Mouse (Mus musculus) c-Kit-positive CD71-negative TER-119-negative erythroid progenitor cells, embryonic 14.5 days (primary cell): Measurements from ENCODE around the gene Mef2c.

Experiments
- DNase-seq: peaks from one replicate; pipeline ENCODE4 v3.0.0-alpha.2; 2013; ENCODE audit warnings: low read depth

Mef2c gene

DNA sequence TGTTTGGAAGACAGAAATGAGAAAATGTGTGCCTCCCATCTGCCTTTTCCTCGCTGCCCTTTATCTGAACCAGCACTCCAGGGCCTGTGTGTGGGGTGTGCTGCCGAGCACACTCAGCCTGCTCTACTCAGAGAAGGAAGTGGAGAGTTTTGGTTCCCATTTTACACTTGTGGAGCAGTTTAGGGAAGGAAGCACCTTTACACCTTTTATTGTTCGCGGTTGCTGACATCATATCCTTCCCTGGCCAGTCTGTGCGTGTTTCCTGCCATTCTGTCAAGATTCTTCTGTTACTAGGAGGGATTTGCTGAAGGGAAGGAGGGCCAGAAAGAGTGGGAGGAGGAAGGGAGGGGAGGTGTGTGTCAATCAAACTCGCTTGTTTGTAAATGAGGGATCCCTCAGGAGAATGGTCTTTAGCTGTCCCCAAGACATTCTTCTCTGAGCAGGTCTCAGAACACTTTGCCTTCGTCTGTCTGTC, 68.2 kb downstream of the Mef2c start:
- peak; percentile 76 for DNase-seq

DNA sequence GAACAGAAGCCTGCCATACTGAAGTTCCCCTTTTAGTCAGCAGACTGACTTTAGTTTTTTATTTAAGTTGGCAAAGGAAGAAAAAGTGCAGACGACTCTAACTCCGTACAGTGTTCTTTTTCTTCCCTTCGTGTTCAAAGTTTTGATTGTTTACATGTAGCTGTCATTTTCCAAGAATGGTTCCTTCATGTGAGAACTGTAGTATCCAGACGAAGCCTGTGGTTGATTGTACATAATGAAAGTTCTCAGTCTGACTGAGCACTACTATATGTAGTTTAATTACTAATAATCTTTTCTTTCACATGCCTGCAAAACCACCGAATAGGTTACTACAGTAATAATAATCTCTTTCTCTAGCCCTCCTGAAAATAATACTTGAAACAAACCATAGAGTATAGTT, 68.6 kb downstream of the Mef2c start:
- no peak for DNase-seq

DNA sequence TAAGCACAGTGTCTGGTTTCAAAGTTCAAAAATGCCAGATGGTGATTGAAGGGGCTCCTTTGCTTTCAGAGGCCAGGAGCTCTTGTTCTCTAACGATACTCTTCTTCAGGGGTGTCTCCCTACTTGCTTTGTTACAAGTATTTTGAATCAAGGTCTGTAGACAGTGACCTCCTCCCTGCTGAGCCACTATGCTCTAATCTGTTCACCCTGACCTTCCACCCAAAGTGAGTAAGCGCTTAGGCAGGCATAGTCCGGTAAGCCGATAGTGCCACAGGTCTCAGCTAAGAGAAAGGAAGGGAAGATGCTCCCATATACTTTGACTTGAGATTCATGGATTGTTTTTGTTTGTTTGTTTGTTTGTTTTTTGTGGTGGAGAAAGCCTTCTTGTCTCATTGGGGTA, 69.5 kb downstream of the Mef2c start:
- DNase-seq = no peak

DNA sequence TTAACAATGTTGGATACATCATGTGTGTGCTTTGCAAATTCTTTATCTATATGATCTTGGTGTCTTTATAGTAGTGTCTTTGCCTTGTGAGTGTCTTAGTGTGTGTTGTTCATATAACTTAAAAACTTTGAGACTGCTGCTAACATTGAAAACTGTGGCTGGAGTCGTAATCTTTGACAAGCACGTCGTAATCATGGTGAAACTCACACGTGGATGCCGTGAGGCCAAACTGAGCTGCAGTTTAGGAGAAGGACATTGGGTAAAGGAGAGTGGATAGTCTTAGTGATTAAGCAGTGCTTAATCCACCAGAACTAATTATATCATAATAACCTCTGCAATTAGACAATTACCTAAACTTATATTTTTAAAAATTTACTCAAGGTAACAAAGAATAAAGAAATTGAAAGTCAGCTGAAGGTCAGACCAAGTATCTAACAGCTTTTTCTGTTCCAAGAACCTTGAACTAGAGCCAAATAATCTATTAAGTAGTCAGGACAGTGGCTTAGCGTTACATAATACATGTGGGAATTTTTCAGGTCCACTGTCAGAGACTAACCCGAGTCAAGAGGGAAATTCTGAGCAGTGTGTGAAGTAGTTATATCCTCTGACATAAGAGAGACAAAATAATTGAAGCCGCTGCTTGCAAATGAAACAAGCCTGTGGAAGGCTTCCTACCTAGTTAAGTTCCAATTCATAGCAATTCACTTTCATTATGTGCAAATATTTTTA, 70.2 kb downstream of the Mef2c start:
- DNase-seq = no peak

DNA sequence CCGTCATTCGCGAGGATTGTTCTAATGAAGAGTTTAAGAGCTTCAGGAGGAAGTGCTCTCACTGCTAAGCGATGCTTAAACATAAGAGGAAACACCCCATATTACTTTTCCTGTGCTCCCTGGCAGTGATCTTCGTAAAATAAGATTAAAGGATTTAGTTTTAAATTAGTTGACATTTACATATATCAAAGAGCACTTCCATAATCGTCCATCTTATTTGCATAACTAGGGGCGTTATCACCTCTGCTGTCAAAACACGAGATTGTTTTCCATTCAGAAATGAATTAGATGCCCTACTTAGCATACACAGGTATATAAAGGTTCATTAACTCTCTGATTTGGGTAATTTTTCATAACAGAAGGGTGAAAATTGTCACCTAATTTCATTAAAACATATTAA, 71.0 kb downstream of the Mef2c start:
- DNase-seq = no peak

DNA sequence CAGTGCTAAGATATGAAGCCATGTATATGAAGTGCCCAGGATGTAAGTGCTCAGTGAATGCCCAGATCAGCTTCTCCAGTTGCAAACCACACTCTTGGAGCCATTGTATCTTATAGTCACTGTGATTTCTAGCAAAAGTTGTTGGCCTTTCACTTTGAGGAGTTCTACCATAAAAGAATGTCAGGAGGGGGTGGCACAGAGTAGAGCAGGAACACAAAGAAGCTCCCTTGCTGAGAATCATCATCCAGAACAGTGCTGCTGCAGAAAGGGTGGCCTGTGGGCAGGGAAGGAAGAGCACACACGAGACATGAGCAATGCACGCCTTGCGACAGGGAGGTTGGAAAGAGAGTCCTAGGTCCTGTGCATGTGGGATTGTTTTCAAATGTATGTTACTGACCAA, 75.6 kb downstream of the Mef2c start:
- no peak for DNase-seq

DNA sequence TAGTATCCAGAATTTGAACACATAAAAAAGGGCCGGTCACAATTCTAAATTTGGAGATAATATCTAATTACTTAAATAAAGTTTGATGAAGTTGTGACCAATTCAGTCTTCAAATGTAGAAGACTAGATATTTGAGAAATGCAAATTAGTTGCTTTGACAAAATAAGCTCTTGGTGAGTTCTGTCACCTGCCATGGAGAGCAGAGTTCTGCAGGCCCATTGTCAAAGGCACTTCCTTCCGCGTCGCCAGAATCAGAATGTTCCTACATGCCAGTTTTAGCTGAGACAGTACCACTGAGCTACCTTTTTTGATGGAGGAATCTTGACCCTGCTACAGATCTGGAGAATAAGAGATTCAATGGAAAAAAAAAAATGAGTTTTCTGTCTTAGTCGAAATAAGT, 77.0 kb downstream of the Mef2c start:
- no peak for DNase-seq

DNA sequence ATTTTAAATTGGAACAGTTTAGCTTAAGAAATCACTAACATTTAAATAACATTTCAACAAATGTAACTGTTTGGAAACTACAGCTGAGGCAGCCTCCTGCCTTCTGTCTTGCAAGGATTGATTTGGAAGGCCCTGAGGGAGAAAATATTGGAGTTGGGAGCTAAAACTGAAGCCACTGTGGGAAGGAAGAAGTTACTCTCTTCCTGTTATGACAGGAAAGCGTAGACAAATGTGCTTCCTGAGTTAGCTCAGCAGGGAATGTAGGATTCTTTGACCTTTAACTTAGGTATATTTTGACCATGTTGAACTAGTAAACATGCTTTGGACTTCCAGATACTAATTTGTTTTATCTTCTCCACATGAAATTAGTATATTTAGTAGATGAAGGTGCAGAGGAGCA, 78.7 kb downstream of the Mef2c start:
- DNase-seq = no peak

DNA sequence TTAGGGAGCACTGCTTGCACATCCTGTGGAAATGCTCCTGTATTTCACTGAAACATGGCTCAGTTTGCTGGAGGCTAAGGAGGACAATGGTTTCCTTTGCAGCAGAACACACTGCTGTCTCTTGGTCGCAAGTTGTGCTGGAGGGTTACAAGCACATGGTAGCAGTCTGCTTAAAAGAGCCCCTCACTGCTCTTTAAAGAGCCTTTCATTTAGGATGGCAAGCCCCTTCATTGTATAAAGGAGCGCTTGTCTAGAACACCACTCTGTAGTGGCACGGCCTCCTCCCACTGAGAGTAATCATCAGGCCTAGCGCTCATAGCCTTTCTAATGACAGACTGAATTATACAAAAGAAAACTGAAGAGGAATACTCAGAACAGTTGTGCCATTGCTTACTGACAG, 80.0 kb downstream of the Mef2c start:
- no peak for DNase-seq

DNA sequence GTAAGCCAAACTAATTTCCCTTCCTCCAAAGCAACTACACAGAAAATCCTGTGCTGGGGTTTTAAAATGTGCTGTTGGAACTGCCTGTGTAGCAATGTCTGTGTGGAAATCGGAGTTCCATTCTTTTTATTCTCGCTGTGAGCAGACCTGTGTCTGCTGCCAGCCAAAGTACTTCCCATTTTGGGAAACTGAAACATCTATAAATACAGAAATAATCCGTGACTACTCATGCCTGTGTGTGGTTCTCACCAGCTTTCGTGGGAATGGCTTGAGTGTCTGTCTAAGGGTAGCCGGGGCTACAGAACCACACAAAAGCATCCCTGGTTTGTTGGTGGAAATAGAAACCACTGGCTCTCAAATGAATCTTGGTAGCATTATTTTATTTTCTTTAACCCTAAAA, 81.5 kb downstream of the Mef2c start:
- no peak for DNase-seq

DNA sequence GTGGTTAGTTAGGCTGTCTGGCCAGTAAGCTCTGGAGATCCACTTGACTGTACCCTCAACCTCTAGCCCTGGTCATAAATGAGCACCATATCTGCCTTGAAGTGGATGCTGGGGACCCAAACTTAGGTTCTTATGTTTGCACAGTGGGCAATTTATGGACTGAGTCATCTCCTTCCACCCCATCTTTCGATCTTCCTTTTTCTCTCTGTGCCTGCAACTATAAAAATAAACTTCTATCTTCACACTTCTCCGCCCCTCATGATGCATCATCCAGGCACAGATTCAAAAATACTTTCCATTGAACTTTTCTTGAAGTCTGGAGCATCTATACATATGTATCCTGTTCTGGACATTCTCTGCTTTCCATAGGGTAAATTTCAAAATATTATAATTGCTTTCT, 84.4 kb downstream of the Mef2c start:
- DNase-seq = no peak

DNA sequence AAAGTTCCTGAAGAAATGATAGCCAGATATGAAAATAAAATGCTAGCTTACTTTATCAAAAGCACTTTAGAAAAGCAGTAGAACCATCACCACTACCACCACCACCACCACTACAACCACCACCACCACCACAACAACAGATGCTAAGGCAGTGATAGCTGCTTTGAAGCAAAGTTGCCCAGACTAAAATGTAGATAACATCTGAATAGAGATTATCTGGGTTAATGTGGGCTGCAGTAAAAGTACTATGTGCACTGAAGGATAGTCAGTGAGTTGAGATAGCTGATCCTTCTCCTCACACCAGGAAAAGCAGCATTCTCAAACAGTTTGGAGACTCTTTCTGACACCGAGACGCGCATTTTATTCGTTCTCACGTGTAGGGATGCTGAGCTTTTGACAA, 87.1 kb downstream of the Mef2c start:
- no peak for DNase-seq

DNA sequence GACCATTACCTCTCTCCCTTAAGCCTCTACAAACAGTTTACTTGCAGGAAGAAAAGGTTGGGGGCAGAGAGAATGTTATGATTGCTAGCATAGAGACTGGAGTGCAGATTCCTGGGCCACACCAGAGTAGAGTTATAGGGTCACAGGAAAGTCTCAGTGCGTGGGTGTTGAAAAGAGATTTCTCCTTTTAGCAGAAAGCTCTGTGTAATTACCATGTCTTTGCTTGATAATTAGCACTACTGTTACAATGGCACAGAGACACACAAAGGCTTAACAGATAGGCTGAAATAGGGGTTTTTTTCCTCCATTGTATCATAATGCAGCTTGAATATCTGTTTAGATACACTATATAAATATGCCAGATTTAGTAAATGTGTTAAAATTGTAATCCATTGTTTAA, 91.6 kb downstream of the Mef2c start:
- DNase-seq = no peak

DNA sequence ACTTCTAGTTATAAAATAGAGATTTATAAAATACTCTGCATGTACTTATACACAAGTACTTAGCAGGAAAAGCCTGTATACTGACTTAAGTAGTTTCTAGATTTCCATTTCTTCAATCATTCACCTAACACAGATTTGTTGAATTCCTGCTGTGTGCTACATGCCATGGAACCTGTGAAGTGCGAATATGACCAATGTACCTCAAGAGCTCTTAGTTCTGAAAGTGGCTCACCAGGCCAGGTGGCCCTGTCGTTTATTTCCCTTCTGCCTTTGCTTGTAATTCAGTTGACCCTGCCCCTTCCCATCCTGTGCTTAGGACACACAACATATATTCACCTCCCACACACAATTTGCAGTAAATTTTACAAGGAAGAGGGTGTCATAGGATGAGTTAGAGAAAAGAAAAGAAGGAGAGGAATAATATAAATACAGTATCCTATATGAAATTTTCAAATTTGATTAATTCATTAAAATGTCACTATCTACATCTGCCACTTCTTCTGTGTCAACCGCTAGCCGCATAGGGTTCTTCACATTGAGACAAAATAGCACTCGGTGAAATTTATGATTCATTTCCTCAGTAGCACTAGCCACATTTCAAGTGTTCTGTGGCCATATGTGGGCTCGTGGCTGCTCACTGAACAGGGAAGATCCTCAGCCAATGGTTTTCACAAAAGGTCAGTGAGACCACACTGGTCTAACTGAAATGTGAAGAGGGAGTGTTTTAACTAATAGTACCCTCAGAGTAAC, 93.3 kb downstream of the Mef2c start:
- no peak for DNase-seq

DNA sequence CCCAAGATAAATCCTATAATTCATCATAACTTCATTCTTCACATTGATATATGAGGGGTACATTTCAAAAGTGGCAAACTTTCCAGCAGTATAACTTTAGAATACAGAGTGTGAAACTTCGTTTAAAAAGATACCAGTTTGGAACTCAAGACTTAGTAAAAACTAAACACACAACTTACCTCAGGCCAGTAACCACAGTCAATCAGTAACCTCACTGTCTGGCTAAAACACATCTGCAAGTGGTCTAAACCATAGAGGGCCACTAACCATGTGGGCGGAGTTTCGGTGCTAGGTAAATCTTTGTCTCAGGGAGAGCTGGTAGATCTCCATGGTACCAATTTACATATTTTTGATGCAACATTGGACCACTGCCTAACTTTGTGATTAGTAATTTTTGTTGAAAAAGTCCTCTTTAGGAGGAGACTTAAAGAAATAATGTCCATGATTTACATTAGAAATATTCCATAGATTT, 93.9 kb downstream of the Mef2c start:
- no peak for DNase-seq

DNA sequence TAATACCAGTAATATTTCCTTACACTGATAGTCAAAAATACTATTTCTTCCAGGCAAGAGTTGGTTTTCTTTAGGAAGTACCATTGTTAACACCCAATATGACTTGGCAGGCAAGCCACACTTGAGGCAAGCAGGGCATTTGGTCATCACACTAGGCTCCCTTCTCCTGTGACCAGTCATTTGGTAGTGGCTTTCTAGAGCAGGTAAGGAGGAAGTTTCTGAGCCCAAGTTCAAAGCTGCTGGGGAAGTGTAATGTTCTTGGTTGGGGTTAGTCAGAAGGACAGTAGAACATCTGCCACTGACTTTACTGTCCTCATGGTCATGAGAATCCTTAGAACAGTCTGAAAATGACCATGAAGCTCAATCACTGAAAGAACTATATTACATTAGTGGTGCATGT, 96.5 kb downstream of the Mef2c start:
- no peak for DNase-seq

DNA sequence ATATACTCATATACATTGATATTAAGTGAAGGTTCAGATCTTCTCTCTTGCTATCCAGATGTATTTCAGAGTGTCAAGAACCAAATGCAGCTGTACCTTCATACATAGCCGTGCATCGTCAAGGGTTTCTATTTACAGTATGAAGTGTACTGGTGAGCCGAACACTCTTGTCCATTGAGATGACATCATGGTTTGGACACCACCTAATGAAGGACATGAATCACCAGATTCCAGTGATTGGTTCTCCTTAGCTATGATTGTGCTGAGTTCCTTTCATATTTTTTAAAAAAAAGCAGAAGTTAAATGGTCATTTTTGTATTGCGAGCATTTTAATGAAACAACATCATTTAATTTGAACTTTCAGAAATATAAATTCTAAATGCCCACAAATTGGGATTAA, 97.9 kb downstream of the Mef2c start:
- no peak for DNase-seq

DNA sequence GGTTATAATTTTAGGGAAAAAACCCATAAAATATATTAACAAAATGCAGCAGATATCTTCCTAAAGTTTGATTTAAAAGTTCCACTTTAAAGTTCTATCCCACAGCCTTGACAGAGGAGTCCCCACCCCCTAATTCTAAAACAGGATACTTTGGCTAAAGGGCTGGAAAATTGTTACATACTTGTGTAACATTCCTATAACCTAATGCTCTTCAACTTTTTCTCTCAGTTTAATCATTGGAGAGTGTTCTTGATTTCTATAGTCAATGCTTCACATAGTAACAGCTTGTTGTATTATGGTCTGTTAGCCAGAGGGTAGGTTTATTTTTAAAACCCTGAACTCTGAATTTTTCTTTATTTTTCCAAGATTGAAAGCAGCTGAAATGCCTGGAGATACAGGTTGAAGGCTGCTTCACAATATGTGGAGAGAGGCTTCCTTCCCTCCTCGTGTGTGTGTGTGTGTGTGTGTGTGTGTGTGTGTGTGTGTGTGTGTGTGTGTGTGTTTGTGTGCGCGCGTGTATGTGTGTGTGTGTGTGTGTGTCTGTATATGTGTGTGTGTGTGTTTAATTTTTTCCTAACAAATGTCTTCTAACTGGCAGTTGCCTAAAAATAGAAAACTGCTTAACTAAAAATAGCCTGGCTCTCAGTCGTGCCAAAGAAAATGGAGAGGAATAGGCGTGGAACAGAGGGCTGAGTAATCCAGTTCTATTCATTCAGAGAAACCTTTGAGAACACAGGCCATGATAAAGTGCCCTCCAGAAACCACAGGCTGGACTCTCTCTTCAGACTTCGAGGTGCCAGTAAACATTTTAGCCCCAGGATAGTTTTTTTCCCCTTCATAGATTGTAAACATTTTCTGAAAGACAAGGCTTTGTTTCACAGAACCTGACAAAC, 99.8 kb downstream of the Mef2c start:
- peak; percentile 28 for DNase-seq

DNA sequence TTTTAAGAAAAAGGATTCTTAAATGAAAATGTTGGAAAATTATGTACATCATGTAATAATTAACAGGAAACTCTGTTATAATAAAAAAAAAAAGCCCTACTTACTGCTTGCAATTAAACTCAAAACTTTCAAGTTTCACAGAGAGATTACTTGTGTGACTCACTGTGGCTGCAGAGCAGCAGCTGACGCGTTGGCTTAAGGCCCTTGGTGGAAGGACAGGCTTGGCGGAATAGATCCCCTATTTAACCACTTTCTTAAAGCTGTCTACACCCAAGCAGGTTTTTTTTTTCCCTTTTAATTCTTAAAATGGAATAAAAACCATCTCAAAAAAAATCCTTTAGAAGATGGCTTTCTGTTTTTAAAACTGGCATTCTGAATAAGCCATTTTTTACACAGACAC, 100.5 kb downstream of the Mef2c start:
- DNase-seq = peak; percentile 23

DNA sequence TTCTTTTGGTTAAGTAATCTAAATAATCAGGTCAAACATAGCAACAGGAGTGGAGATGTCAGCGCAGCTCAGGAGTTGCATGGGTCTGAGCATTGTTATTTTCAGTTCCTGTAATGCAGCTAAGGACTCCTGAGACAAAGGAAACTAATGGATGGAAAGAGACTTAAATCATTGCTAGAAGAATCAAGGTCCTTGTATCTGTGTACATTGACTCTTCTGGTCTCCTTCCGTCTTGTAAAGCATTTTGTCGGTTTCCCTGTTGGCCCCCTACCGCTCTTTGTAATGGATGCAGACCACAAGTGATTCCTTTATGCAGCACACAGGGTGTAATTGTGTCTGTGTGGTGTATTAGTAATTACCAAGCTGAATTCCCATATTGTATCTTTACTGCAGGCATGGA, 101.0 kb downstream of the Mef2c start:
- no peak for DNase-seq

DNA sequence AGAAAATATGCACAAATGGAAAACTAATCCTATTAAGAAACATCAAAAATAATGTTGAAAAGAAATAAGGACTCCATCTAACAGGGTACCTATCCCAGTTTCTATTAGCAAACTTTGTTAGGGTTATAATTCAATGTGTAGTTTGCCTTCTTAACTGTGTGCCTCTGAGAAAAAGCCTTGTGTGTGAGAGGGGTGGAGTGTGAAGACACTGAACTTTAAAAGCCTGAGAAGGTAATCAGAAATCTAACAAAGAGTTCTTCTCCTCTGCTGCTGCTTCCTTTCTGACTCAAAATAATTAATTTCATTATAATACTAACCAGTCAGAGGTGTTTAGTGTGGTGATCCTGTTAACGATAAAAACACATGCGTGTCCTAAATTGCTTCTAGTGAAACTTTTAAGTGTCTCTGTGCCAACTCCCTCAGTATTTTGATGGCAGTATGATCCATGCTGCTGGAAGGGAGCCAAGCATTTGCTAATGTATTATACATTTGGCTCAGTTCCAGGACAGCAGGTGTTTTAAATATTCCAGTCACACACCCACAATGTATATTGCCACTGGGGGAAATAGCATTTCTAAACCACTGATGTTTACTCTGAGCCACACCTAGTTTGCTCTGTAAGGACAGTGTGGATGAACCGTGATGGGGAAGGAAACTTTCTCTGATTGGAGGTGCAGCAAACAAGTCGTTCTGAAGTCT, 104.2 kb downstream of the Mef2c start:
- DNase-seq = no peak
